Mouse (Mus musculus): ENCODE results near the gene Morf4l1. TPM values are rescaled to one million over a fixed set of nuclear protein-coding genes. Genes with fewer than 3 reads are reported as not detected.

The Morf4l1 gene
- polyA plus RNA-seq, 1 experiment: 465 TPM

GRCm38 (mm10) chr9:90113151-90113550 lies 1.4 kb downstream of the Morf4l1 start:
- no peak for DNase-seq (ENCODE audit: low read depth)
- no peak for TF ChIP-seq CTCF (IDR thresholded peaks at IDR 0.05; ENCODE audit: borderline replicate concordance, extremely low read depth, insufficient read depth, insufficient read length)
- no peak for TF ChIP-seq POLR2A (IDR thresholded peaks at IDR 0.05; ENCODE audit: borderline replicate concordance, extremely low read depth, insufficient read depth, insufficient read length, poor library complexity, severe bottlenecking)

GRCm38 (mm10) chr9:90109386-90109785 lies 5.2 kb downstream of the Morf4l1 start:
- no peak for DNase-seq (ENCODE audit: low read depth)
- TF ChIP-seq CTCF (IDR thresholded peaks at IDR 0.05; ENCODE audit: borderline replicate concordance, extremely low read depth, insufficient read depth, insufficient read length): no peak
- no peak for TF ChIP-seq POLR2A (IDR thresholded peaks at IDR 0.05; ENCODE audit: borderline replicate concordance, extremely low read depth, insufficient read depth, insufficient read length, poor library complexity, severe bottlenecking)

- no peak for DNase-seq (ENCODE audit: low read depth)
- no peak for TF ChIP-seq POLR2A (IDR thresholded peaks at IDR 0.05; ENCODE audit: borderline replicate concordance, extremely low read depth, insufficient read depth, insufficient read length, poor library complexity, severe bottlenecking)
- TF ChIP-seq CTCF (IDR thresholded peaks at IDR 0.05; ENCODE audit: borderline replicate concordance, extremely low read depth, insufficient read depth, insufficient read length): no peak
These were observed 6.3 kb downstream of the Morf4l1 start for GRCm38 (mm10) chr9:90108272-90108671.

- no peak for DNase-seq (ENCODE audit: low read depth)
- TF ChIP-seq CTCF (IDR thresholded peaks at IDR 0.05; ENCODE audit: borderline replicate concordance, extremely low read depth, insufficient read depth, insufficient read length): no peak
- TF ChIP-seq POLR2A (IDR thresholded peaks at IDR 0.05; ENCODE audit: borderline replicate concordance, extremely low read depth, insufficient read depth, insufficient read length, poor library complexity, severe bottlenecking): no peak
These were observed 7.7 kb downstream of the Morf4l1 start for GRCm38 (mm10) chr9:90106915-90107314.

GRCm38 (mm10) chr9:90105462-90105861 lies 9.1 kb downstream of the Morf4l1 start:
- no peak for DNase-seq (ENCODE audit: low read depth)
- TF ChIP-seq CTCF (IDR thresholded peaks at IDR 0.05; ENCODE audit: borderline replicate concordance, extremely low read depth, insufficient read depth, insufficient read length) (no peak), POLR2A (IDR thresholded peaks at IDR 0.05; ENCODE audit: borderline replicate concordance, extremely low read depth, insufficient read depth, insufficient read length, poor library complexity, severe bottlenecking) (no peak)

GRCm38 (mm10) chr9:90100760-90101159 lies 13.8 kb downstream of the Morf4l1 start:
- peak; percentile 47 for DNase-seq (ENCODE audit: low read depth)
- TF ChIP-seq POLR2A (IDR thresholded peaks at IDR 0.05; ENCODE audit: borderline replicate concordance, extremely low read depth, insufficient read depth, insufficient read length, poor library complexity, severe bottlenecking) (no peak), CTCF (IDR thresholded peaks at IDR 0.05; ENCODE audit: borderline replicate concordance, extremely low read depth, insufficient read depth, insufficient read length) (peak; percentile 61; the same call in 1 of the 2 replicates)

GRCm38 (mm10) chr9:90098934-90099333 lies 15.6 kb downstream of the Morf4l1 start:
- TF ChIP-seq CTCF (IDR thresholded peaks at IDR 0.05; ENCODE audit: borderline replicate concordance, extremely low read depth, insufficient read depth, insufficient read length): no peak
- DNase-seq (ENCODE audit: low read depth): no peak

- no peak for TF ChIP-seq CTCF (IDR thresholded peaks at IDR 0.05; ENCODE audit: borderline replicate concordance, extremely low read depth, insufficient read depth, insufficient read length)
- no peak for TF ChIP-seq POLR2A (IDR thresholded peaks at IDR 0.05; ENCODE audit: borderline replicate concordance, extremely low read depth, insufficient read depth, insufficient read length, poor library complexity, severe bottlenecking)
- DNase-seq (ENCODE audit: low read depth): no peak
These were observed 25.1 kb downstream of the Morf4l1 start for GRCm38 (mm10) chr9:90089339-90090104.

GRCm38 (mm10) chr9:90087906-90088485 lies 26.6 kb downstream of the Morf4l1 start:
- no peak for DNase-seq (ENCODE audit: low read depth)
- TF ChIP-seq CTCF (IDR thresholded peaks at IDR 0.05; ENCODE audit: borderline replicate concordance, extremely low read depth, insufficient read depth, insufficient read length) (no peak), POLR2A (IDR thresholded peaks at IDR 0.05; ENCODE audit: borderline replicate concordance, extremely low read depth, insufficient read depth, insufficient read length, poor library complexity, severe bottlenecking) (no peak)

- TF ChIP-seq CTCF (IDR thresholded peaks at IDR 0.05; ENCODE audit: borderline replicate concordance, extremely low read depth, insufficient read depth, insufficient read length): no peak
- TF ChIP-seq POLR2A (IDR thresholded peaks at IDR 0.05; ENCODE audit: borderline replicate concordance, extremely low read depth, insufficient read depth, insufficient read length, poor library complexity, severe bottlenecking): no peak
- no peak for DNase-seq (ENCODE audit: low read depth)
These were observed 29.7 kb downstream of the Morf4l1 start for GRCm38 (mm10) chr9:90084766-90085468.

- TF ChIP-seq CTCF (IDR thresholded peaks at IDR 0.05; ENCODE audit: borderline replicate concordance, extremely low read depth, insufficient read depth, insufficient read length) (no peak), POLR2A (IDR thresholded peaks at IDR 0.05; ENCODE audit: borderline replicate concordance, extremely low read depth, insufficient read depth, insufficient read length, poor library complexity, severe bottlenecking) (no peak)
- DNase-seq (ENCODE audit: low read depth): no peak
These were observed 30.4 kb downstream of the Morf4l1 start for GRCm38 (mm10) chr9:90084152-90084551.
